Mouse (Mus musculus): ENCODE data around the gene Spns2. TPM values are rescaled to one million over a fixed set of nuclear protein-coding genes. Genes with fewer than 3 reads are reported as not detected.

Spns2 gene
- polyA plus RNA-seq, 2 experiments: 6.3 to 15.9 TPM

DNA sequence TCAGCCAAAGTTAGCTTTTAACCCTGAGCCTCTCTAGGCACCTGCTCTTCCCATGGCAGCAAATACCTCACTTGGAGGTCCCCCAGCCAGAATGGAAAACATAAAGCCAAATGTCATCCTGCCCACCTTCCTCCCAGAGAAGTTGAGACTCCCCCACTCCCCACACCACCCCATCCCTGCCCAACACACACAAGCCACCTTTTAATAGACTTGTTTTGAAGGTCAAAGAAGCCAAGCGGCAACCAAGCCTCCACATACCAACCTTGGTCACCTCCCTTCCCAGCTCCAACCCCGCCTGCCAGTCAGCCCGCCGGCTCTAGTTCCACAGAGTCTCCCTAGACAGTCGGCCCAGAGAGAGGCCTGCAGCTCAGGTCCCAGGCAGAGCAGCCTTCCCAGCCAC lies 87.7 kb downstream of the Spns2 start:
- DNase-seq (ENCODE audit: low spot score): no peak

More for the DNA sequence above, 87.7 kb downstream of the Spns2 start:
- H3K4me1 ChIP-seq (ENCODE audit: control insufficient read depth, insufficient read depth, low read length): peaks cover 6% of the 10 kb centered on the region; the same call in 1 of the 2 replicates
- 77% methylated on average over 5 of the region's 5 CpGs for WGBS
- H3K36me3 ChIP-seq (ENCODE audit: control insufficient read depth, insufficient read depth, low read length): peaks cover 6% of the 10 kb centered on the region; the same call in 1 of the 2 replicates
- no peak for ATAC-seq (ENCODE audit: low FRiP score, low read depth)
- no peak overlapping the region for H3K4me2 ChIP-seq (replicated peaks; ENCODE audit: low read depth, low read length, severe bottlenecking)
- no peak overlapping the region for H3K27ac ChIP-seq (replicated peaks; ENCODE audit: low read depth, low read length)
- H3K4me3 ChIP-seq (replicated peaks; ENCODE audit: low read length): no peak overlapping the region
- no peaks in the 10 kb centered on the region for H3K9me3 ChIP-seq (ENCODE audit: control insufficient read depth, low read length)
- H3K27me3 ChIP-seq (ENCODE audit: control insufficient read depth, insufficient read depth, low read length): no peaks in the 10 kb centered on the region
- TF ChIP-seq POLR2A (IDR thresholded peaks at IDR 0.05; ENCODE audit: borderline replicate concordance, extremely low read depth, insufficient read depth, insufficient read length): no peak
- no peak overlapping the region for H3K9ac ChIP-seq (ENCODE audit: low read depth, low read length, severe bottlenecking)

Other genes starting within 250 kb of the Spns2 start
- 5.6 and 7.5 TPM in 2 replicates for gene Slc13a5, start 222.7 kb downstream of the Spns2 start, polyA plus RNA-seq (2012; rRNA removed)
- 1.7 and 3.0 TPM in 2 replicates for gene Slc13a5, start 222.7 kb downstream of the Spns2 start, polyA plus RNA-seq (2014; fragmentation: Nextera tagmentation; extraction: Ambion mirVana)
- gene Xaf1, start 188.3 kb downstream of the Spns2 start, polyA plus RNA-seq (2012; rRNA removed): 1.1 and 2.9 TPM in 2 replicates
- gene Xaf1, start 188.3 kb downstream of the Spns2 start, polyA plus RNA-seq (2014; fragmentation: Nextera tagmentation; extraction: Ambion mirVana): 1.9 and 2.0 TPM in 2 replicates
- not detected in 2 replicates for gene Fbxo39, start 175.5 kb downstream of the Spns2 start, polyA plus RNA-seq (2012; rRNA removed)
- gene Fbxo39, start 175.5 kb downstream of the Spns2 start, polyA plus RNA-seq (2014; fragmentation: Nextera tagmentation; extraction: Ambion mirVana): not detected in 2 replicates
- gene Tekt1, start 127.5 kb downstream of the Spns2 start, polyA plus RNA-seq (2012; rRNA removed): 0.87 and 1.3 TPM in 2 replicates
- 1.5 and 2.2 TPM in 2 replicates for gene Tekt1, start 127.5 kb downstream of the Spns2 start, polyA plus RNA-seq (2014; fragmentation: Nextera tagmentation; extraction: Ambion mirVana)
- 23.9 and 24.2 TPM in 2 replicates for gene Smtnl2, start 78.2 kb downstream of the Spns2 start, polyA plus RNA-seq (2012; rRNA removed)
- gene Smtnl2, start 78.2 kb downstream of the Spns2 start, polyA plus RNA-seq (2014; fragmentation: Nextera tagmentation; extraction: Ambion mirVana): 31.9 and 33.2 TPM in 2 replicates
- gene Ggt6, start 54.4 kb downstream of the Spns2 start, polyA plus RNA-seq (2012; rRNA removed): 4.6 and 4.9 TPM in 2 replicates
- gene Ggt6, start 54.4 kb downstream of the Spns2 start, polyA plus RNA-seq (2014; fragmentation: Nextera tagmentation; extraction: Ambion mirVana): 4.8 and 5.9 TPM in 2 replicates
- 103 and 110 TPM in 2 replicates for gene Mybbp1a, start 48.5 kb downstream of the Spns2 start, polyA plus RNA-seq (2012; rRNA removed)
- 123 and 127 TPM in 2 replicates for gene Mybbp1a, start 48.5 kb downstream of the Spns2 start, polyA plus RNA-seq (2014; fragmentation: Nextera tagmentation; extraction: Ambion mirVana)
- 0.41 and 0.50 TPM in 2 replicates for gene Spns3, start 60.6 kb upstream of the Spns2 start, polyA plus RNA-seq (2012; rRNA removed)
- gene Spns3, start 60.6 kb upstream of the Spns2 start, polyA plus RNA-seq (2014; fragmentation: Nextera tagmentation; extraction: Ambion mirVana): 0.62 and 0.68 TPM in 2 replicates
- 30.4 and 30.5 TPM in 2 replicates for gene Ube2g1, start 117.4 kb upstream of the Spns2 start, polyA plus RNA-seq (2012; rRNA removed)
- 69.7 and 74.8 TPM in 2 replicates for gene Ube2g1, start 117.4 kb upstream of the Spns2 start, polyA plus RNA-seq (2014; fragmentation: Nextera tagmentation; extraction: Ambion mirVana)
- gene Ankfy1, start 200.1 kb upstream of the Spns2 start, polyA plus RNA-seq (2012; rRNA removed): 33.4 and 36.4 TPM in 2 replicates
- 29.0 and 33.1 TPM in 2 replicates for gene Ankfy1, start 200.1 kb upstream of the Spns2 start, polyA plus RNA-seq (2014; fragmentation: Nextera tagmentation; extraction: Ambion mirVana)

Measured in limb, embryonic 14.5 days (tissue).